Mouse (Mus musculus) ES-E14 (cell line): ENCODE measurements around the gene Egr4. TPM values are rescaled to one million over a fixed set of nuclear protein-coding genes. Genes with fewer than 3 reads are reported as not detected.

Source experiments
- DNase-seq: peaks from one replicate; pipeline ENCODE4 v3.0.0-alpha.2; 2013; ENCODE audit warnings: low read depth, low spot score
- H3K27ac ChIP-seq: 2 replicates; pipeline ENCODE4 v1.5.1; 2012; ENCODE audit warnings: low read depth, mild to moderate bottlenecking, low read length, moderate library complexity, mixed read lengths; ENCODE audit not compliant: poor library complexity, insufficient read depth, severe bottlenecking
- H3K36me3 ChIP-seq: 2 replicates; pipeline ENCODE4 v1.6.1; 2012; ENCODE audit warnings: mild to moderate bottlenecking, low read length, moderate library complexity, mixed read lengths; ENCODE audit not compliant: control insufficient read depth, poor library complexity, insufficient read depth, severe bottlenecking
- H3K4me1 ChIP-seq, 2 experiments: fragments of 150-350 bp in 1 of 2; sonication (generic) in 1 of 2; 2 replicates each; pipeline ENCODE4 v1.6.1; 2012; ENCODE audit warnings: low read length in 2 of 2, mild to moderate bottlenecking in 1 of 2, mixed read lengths in 1 of 2; ENCODE audit not compliant: control insufficient read depth in 2 of 2, insufficient read depth in 2 of 2, poor library complexity in 1 of 2
- H3K4me3 ChIP-seq, 2 experiments: fragments of 150-350 bp in 1 of 2; sonication (generic) in 1 of 2; 2 replicates each; pipeline ENCODE4 v1.5.1; 2012; ENCODE audit warnings: low read length in 2 of 2, low read depth in 1 of 2, mild to moderate bottlenecking in 1 of 2, mixed read lengths in 1 of 2; ENCODE audit not compliant: insufficient read depth in 1 of 2, poor library complexity in 1 of 2, severe bottlenecking in 1 of 2
- H3K9ac ChIP-seq: 2 replicates; pipeline ENCODE4 v1.6.1; 2012; ENCODE audit warnings: low read depth, mild to moderate bottlenecking, low read length, mixed read lengths; ENCODE audit not compliant: poor library complexity, insufficient read depth, severe bottlenecking
- H3K9me3 ChIP-seq: fragments of 150-350 bp; sonication (generic); 2 replicates; pipeline ENCODE4 v1.6.1; 2012; ENCODE audit warnings: low read depth, mild to moderate bottlenecking, low read length; ENCODE audit not compliant: control insufficient read depth, insufficient read depth
- CHD2 ChIP-seq: IDR thresholded peaks from 2 replicates; pipeline ENCODE4 v1.6.1; 2014; ENCODE audit warnings: mild to moderate bottlenecking, low read depth, low read length, inconsistent platforms
- HCFC1 ChIP-seq: IDR thresholded peaks from 2 replicates; pipeline ENCODE4 v1.6.1; 2012; ENCODE audit warnings: low read length, inconsistent platforms, borderline replicate concordance; ENCODE audit not compliant: insufficient read depth
- MAFK ChIP-seq: IDR thresholded peaks from 2 replicates; pipeline ENCODE4 v1.6.1; 2014; ENCODE audit warnings: mild to moderate bottlenecking, low read depth, low read length, inconsistent platforms; ENCODE audit not compliant: insufficient read depth
- ZC3H11A ChIP-seq: IDR thresholded peaks from 2 replicates; pipeline ENCODE4 v1.6.1; 2012; ENCODE audit warnings: low read depth, mild to moderate bottlenecking, inconsistent platforms, low read length, borderline replicate concordance
- ZNF384 ChIP-seq: IDR thresholded peaks from 2 replicates; pipeline ENCODE4 v1.6.1; 2012; ENCODE audit warnings: low read depth, low read length, inconsistent platforms
- in situ Hi-C, 2 experiments: fragments of 600-800 bp; cut with MboI; formaldehyde crosslinking; loops; one replicate each; pipeline ENCODE4 v1.15.1; 2025; ENCODE audit warnings: low sequenced_read_pairs in 2 of 2, inconsistent platforms in 1 of 2; ENCODE audit not compliant: unreplicated experiment in 2 of 2
- total RNA-seq: library from RNA; depleted of rRNA; stranded (reverse); fragments of 300-350 nt; gene quantifications from 2 replicates; pipeline ENCODE4 v1.2.3, GENCODE M21; 2012

Gene Egr4
- total RNA-seq, 1 experiment = 0.31 TPM

DNA sequence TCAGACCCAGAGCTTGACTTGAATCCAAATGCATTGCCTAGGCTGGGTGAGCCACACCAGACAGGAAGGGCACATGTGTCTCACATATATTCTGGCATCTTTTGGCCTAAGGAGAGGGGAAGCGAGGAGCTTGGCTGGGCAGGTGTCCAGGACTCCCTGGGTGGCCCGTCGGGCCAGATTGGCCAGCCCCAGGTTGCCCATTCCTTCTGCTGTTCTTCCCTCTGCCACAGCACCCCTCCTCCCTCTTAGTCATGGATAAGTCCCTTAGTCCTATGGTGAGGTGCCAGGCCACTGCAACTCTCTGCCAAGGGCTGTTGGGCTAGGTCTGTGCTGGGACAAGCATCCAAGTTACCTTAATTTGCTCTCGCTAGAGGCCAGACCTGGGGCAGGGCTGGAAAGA is 2.6 kb upstream of the Egr4 start:
- no peak for TF ChIP-seq ZC3H11A
- TF ChIP-seq ZNF384 = no peak
- no peak for TF ChIP-seq MAFK
- TF ChIP-seq CHD2 = no peak
- TF ChIP-seq HCFC1 = no peak
- in situ Hi-C loops = no loop called here
- H3K4me3 ChIP-seq = no peak overlapping the region
- H3K27ac ChIP-seq = no peak overlapping the region
- DNase-seq = no peak
- H3K36me3 ChIP-seq = no peaks in the 10 kb centered on the region
- H3K9ac ChIP-seq = no peak overlapping the region
- peaks cover 3 to 4% of the 10 kb centered on the region in 2 experiments; a peak in 1 of 4 replicates for H3K4me1 ChIP-seq
- H3K9me3 ChIP-seq = no peaks in the 10 kb centered on the region

DNA sequence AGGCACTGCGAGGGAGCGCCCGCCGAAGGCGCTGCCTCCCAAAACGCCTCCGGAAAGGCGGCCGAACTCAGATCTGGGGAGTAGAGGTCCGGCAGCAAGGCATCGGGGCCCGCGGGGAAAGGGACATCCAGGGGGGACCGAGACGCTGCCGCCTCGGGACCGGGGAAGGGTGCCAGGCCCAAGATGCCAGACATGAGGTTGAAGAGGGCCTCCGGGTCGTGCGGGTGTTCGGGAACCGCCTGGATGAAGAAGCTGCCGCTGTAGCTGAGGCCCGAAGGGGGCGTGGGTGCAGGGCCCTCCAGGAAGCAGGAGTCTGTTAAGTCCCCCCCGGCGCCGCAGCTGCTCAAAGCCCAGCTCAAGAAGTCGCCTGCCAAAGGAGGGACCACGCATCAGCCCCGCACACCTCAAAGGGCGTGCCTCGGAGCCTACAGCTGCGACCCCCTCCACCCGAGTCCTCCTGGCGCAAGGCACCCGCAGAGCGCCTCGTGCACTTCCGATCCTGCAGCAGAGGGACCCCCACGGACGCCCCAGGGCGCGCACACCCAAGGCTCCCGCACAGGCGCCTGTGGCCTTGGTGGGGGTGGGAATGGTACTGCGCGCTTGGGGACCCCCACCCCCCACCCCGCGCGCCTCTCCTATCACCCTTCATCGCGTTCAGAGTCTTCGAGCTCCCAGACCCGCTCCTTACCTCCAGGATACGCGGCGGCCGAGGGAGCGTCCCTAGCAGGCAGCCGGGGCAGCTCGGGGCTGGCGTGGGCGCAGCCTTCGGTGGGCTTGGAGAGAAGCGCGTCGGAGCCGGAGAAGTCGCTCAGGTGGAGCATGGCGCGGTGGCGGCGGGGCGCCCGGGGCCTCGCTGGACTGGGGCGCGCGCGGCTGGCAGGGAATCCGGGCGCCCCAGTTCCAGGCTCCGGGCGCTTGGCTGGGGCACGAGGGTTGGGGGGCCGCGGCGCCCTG is 535 bp downstream of the Egr4 start:
- no peak for DNase-seq
- Histone ChIP-seq H3K27ac (no peak overlapping the region), H3K4me1 (no peaks in the 10 kb centered on the region), H3K36me3 (no peaks in the 10 kb centered on the region), H3K9ac (0 out of 2 replicates have a peak overlapping the region, but pooled peaks have one; percentile 25), H3K9me3 (no peaks in the 10 kb centered on the region), H3K4me3 (peak overlapping the region; percentile 62 to 87)
- in situ Hi-C loops = no loop called here
- TF ChIP-seq CHD2 (no peak), MAFK (no peak), ZNF384 (no peak), ZC3H11A (no peak), HCFC1 (no peak)

DNA sequence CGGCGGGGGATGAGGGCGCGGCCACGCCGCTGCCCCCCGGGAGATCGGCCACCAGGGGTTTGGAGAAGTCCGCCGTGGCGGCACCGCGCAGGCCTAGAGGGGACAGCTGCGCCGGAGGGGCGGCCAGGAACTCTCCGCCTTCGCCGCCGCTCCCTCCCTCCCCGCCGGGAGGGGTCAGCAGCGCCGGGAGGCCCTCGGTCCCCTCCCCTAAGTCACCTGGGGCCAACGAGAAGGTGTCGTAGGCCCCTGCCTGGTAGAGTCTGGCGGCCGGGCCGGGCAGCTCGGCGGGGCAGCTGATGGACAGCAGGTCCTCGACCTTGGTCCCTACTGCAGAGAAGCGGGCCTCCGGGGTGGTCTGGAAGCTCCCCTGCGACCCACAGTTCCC is 1.3 kb downstream of the Egr4 start:
- Histone ChIP-seq H3K4me3 (peak overlapping the region; percentile 62 to 87), H3K27ac (no peak overlapping the region), H3K36me3 (no peaks in the 10 kb centered on the region), H3K9me3 (no peaks in the 10 kb centered on the region), H3K9ac (0 out of 2 replicates have a peak overlapping the region, but pooled peaks have one; percentile 2), H3K4me1 (no peaks in the 10 kb centered on the region)
- TF ChIP-seq ZNF384 (no peak), HCFC1 (no peak), ZC3H11A (no peak), MAFK (no peak), CHD2 (no peak)
- no peak for DNase-seq
- in situ Hi-C loops = no loop called here

DNA sequence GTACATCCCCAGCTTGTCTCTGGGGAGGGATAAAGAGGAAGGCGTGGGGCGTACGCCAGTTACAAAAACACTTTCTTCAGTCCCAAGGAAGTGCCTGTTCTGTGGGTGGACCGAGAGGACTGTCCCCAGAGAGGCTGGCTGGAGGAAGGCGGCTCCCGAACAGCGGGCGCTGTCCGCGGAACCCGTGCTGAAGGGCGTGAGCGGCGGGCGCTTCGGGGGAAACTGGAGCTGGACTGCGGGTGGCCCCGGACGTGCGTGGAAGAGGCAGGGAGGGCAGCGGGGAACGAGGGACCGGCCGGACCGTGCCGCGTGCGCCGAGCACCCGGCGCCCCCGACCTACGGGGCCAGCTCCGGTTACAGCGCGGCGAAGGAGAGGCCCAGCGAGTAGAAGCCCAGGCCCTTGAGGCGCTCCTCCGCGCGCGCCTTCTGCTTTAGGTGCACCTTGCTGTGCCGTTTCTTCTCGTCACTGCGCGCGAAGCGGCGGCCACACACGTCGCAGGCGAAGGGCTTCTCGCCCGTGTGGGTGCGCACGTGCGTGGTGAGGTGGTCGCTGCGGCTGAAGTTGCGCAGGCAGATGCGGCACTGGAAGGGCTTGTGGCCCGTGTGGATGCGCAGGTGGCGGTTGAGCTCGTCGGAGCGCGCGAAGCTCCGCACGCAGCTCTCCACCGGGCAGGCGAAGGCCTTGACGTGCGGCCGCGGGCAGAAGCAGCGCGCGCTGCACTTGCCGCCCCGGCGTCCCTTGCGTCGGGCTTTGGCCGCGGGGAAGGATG is 1.9 kb downstream of the Egr4 start:
- Histone ChIP-seq H3K9ac (no peak overlapping the region), H3K4me1 (no peaks in the 10 kb centered on the region), H3K9me3 (no peaks in the 10 kb centered on the region), H3K27ac (no peak overlapping the region), H3K4me3 (peak overlapping the region; percentile 62 to 87), H3K36me3 (no peaks in the 10 kb centered on the region)
- TF ChIP-seq ZC3H11A = no peak
- no peak for TF ChIP-seq MAFK
- TF ChIP-seq HCFC1 = no peak
- no peak for TF ChIP-seq CHD2
- in situ Hi-C loops = no loop called here
- DNase-seq = no peak
